Mouse (Mus musculus): Measurements from ENCODE around the gene Bard1. TPM values are rescaled to one million over a fixed set of nuclear protein-coding genes. Genes with fewer than 3 reads are reported as not detected.

Gene Bard1
- polyA plus RNA-seq (2012) = 0.22 and 0.35 TPM in 2 replicates

DNA sequence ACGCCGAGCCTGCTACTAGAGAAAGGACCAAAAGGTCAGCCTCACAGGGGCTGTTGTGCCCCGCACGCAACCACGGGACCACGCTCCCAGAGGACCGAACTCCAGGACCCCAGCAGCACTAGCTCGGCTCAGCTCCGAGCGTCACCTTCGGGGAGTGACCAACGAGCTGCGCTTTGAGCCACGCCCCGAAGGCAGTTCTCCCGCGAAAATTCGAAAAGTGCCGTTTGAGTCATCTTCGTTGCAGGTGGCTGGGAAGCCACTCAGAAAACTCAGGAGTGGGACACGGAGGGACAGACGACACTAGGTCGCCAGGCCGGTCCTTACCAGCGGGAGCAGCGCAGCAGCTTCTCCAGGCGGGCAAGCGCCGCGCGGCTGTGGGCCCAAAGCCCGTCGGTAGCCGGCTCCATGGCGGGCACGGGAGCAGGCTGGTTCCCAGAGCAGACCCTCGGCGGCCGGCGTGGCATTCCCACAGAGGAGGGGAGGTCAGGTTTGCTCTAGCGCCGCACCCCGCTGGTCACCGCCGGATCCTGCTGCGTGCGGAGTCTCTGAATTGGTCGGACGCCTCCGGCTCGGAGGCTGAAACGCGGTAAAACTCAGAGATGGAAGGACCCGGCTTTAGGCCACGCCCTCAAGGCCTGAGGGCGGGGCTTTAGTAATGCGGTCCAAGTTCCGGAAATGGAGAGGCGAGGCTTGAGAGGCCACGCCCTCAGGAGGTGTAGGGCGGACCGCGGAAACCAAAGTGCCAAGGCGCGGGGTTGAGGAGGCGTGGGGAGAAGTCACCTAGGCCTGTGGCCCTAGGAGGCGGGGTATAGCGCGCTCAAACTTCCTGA is at the start of gene Bard1:
Gene Bard1 (minus strand): TSS at position 803 of the 830 bp plus-strand sequence.
- H3K36me3 ChIP-seq (ENCODE audit: control insufficient read depth) = peaks cover 35% of the 10 kb centered on the region
- H3K4me3 ChIP-seq (replicated peaks) = peak within 1 kb of the TSS; percentile 99
- TF ChIP-seq TAL1 (IDR thresholded peaks at IDR 0.05; ENCODE audit: low read length) (no peak), GATA1 (IDR thresholded peaks at IDR 0.05; ENCODE audit: low read length) (no peak)
- H3K9me3 ChIP-seq (ENCODE audit: control insufficient read depth, low read length) = no peaks in the 10 kb centered on the region
- peaks cover 60% of the 10 kb centered on the region for H3K4me1 ChIP-seq (ENCODE audit: control insufficient read depth)
- H3K27me3 ChIP-seq (ENCODE audit: control insufficient read depth) = no peaks in the 10 kb centered on the region

DNA sequence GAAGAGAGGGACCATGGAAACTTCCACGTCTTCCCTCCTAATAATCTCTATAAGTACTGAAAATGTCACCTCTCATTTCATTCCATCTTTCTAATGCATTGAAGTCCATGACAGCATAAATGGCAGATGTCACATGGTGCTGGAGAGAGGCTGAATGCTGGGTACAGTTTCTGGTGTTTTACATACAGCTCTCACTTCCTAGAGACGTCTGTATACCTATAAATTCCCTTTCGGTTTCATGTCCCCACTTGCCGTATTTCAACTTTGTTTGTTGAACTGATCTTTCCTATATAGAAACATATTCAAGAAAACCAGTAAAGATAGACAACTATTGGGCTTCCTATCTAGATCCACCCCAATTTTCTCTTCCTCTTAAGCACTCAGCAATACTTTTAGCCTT is 24.2 kb upstream of the Bard1 start:
- Histone ChIP-seq H3K9me3 (ENCODE audit: control insufficient read depth, low read length) (no peaks in the 10 kb centered on the region), H3K4me1 (ENCODE audit: control insufficient read depth) (no peaks in the 10 kb centered on the region), H3K36me3 (ENCODE audit: control insufficient read depth) (no peaks in the 10 kb centered on the region), H3K27me3 (ENCODE audit: control insufficient read depth) (no peaks in the 10 kb centered on the region), H3K4me3 (replicated peaks) (no peak overlapping the region)
- TF ChIP-seq GATA1 (IDR thresholded peaks at IDR 0.05; ENCODE audit: low read length) (no peak), TAL1 (IDR thresholded peaks at IDR 0.05; ENCODE audit: low read length) (no peak)

DNA sequence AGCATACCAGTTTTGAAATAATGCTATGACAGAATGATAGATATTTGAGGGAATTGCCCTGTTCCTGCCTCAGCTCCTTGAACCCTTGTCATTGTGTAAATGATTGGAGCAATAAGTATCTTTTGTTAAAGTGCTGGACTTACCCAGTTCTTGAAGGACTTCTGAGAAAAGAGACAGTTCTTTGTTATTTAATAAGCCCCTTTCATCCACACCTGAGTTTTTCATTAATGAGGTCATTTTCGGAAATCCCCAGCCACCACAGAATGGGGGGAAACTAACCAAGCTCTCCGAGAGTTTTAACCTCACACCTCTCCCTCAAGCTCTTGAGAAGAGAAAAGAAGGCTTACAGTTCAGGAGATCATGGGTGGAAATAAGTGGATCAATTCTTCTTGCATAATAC is 15.6 kb upstream of the Bard1 start:
- Histone ChIP-seq H3K36me3 (ENCODE audit: control insufficient read depth) (no peaks in the 10 kb centered on the region), H3K4me1 (ENCODE audit: control insufficient read depth) (no peaks in the 10 kb centered on the region), H3K4me3 (replicated peaks) (no peak overlapping the region), H3K9me3 (ENCODE audit: control insufficient read depth, low read length) (no peaks in the 10 kb centered on the region), H3K27me3 (ENCODE audit: control insufficient read depth) (no peaks in the 10 kb centered on the region)
- TF ChIP-seq GATA1 (IDR thresholded peaks at IDR 0.05; ENCODE audit: low read length) (no peak), TAL1 (IDR thresholded peaks at IDR 0.05; ENCODE audit: low read length) (no peak)

DNA sequence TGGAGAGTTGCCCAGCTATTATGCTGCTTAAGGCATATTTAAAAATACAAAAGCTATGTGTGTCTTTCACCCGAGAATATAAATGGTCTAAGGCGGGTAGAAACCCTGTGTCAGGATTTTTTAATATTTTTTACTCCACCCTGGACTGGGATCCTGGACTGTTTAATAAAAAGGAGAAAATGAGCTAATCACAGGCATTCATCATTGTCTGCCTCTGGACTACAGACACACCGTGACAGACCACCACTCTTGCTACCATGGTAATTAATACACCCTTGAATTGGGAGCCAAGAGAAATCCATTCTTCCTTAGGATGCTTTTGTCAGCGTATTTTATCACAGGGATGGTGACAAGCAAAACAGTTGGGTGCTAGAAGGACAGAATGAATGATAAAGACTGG is 14.3 kb upstream of the Bard1 start:
- H3K4me1 ChIP-seq (ENCODE audit: control insufficient read depth) = no peaks in the 10 kb centered on the region
- no peak overlapping the region for H3K4me3 ChIP-seq (replicated peaks)
- H3K36me3 ChIP-seq (ENCODE audit: control insufficient read depth) = no peaks in the 10 kb centered on the region
- no peaks in the 10 kb centered on the region for H3K27me3 ChIP-seq (ENCODE audit: control insufficient read depth)
- H3K9me3 ChIP-seq (ENCODE audit: control insufficient read depth, low read length) = no peaks in the 10 kb centered on the region
- no peak for TF ChIP-seq TAL1 (IDR thresholded peaks at IDR 0.05; ENCODE audit: low read length)
- TF ChIP-seq GATA1 (IDR thresholded peaks at IDR 0.05; ENCODE audit: low read length) = no peak

DNA sequence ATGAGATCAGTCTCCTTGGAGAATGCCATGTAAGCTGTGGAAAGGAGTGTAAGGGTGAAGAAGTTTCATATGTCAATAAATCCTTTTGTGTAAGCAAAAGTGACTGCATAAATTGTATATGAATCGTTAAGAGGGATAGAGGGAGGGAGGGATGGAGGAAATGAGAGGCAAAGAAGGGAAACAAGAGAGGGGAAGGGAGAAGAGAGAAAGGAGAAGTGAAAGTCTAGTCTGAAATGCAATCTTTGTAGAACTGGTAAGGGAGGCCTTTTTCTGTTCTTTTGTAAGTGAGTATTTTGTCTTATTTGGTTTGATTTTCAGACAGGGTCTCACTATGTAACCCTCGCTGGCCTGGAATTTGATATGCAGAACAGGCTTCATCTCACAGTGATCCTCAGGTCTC is 12.8 kb upstream of the Bard1 start:
- Histone ChIP-seq H3K4me1 (ENCODE audit: control insufficient read depth) (no peaks in the 10 kb centered on the region), H3K9me3 (ENCODE audit: control insufficient read depth, low read length) (no peaks in the 10 kb centered on the region), H3K4me3 (replicated peaks) (no peak overlapping the region), H3K27me3 (ENCODE audit: control insufficient read depth) (no peaks in the 10 kb centered on the region), H3K36me3 (ENCODE audit: control insufficient read depth) (no peaks in the 10 kb centered on the region)
- TF ChIP-seq TAL1 (IDR thresholded peaks at IDR 0.05; ENCODE audit: low read length) (no peak), GATA1 (IDR thresholded peaks at IDR 0.05; ENCODE audit: low read length) (no peak)

DNA sequence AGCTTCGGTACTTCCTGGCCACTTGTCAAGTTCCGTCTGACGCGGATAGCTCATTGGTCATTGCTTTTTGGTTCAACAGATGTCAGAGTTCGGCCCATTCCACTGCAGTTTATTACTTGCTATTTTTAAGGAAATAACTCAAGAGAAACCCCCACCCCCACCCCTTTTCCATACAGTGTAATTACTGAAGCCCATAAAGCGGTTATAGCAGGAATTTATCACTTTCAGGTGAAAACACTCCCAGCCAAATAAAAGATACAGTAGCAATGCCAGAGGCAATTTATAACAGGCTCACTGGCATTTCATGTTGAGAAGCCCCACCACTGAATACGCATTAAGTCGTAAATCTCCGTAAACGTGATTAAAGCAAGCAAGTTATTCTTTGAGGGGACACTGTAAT is 6.9 kb upstream of the Bard1 start:
- no peak for TF ChIP-seq GATA1 (IDR thresholded peaks at IDR 0.05; ENCODE audit: low read length)
- TF ChIP-seq TAL1 (IDR thresholded peaks at IDR 0.05; ENCODE audit: low read length) = no peak
- Histone ChIP-seq H3K36me3 (ENCODE audit: control insufficient read depth) (no peaks in the 10 kb centered on the region), H3K9me3 (ENCODE audit: control insufficient read depth, low read length) (no peaks in the 10 kb centered on the region), H3K4me3 (replicated peaks) (no peak overlapping the region), H3K27me3 (ENCODE audit: control insufficient read depth) (no peaks in the 10 kb centered on the region), H3K4me1 (ENCODE audit: control insufficient read depth) (peaks cover 15% of the 10 kb centered on the region)

DNA sequence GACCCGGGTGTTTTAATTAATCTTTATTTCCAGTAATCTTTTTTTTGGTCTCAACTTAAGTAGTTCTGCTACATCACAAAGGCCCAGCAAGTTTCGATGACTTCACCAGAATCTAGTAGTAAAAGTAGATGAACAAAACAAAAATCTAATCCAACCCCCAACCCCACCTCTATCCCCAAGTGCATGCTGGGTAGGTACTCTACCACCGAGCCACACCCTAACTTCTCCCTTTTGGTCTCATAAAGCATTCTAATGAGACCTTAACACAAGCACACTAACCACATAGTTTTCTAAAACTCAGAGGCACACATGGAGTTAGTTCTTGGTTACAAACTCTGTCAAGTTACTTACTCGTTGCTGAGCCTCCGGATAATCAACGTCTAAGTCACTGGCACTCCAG is 3.2 kb upstream of the Bard1 start:
- Histone ChIP-seq H3K36me3 (ENCODE audit: control insufficient read depth) (peaks cover 5% of the 10 kb centered on the region), H3K4me1 (ENCODE audit: control insufficient read depth) (peaks cover 30% of the 10 kb centered on the region), H3K9me3 (ENCODE audit: control insufficient read depth, low read length) (no peaks in the 10 kb centered on the region), H3K4me3 (replicated peaks) (no peak overlapping the region), H3K27me3 (ENCODE audit: control insufficient read depth) (no peaks in the 10 kb centered on the region)
- TF ChIP-seq GATA1 (IDR thresholded peaks at IDR 0.05; ENCODE audit: low read length) (no peak), TAL1 (IDR thresholded peaks at IDR 0.05; ENCODE audit: low read length) (no peak)

DNA sequence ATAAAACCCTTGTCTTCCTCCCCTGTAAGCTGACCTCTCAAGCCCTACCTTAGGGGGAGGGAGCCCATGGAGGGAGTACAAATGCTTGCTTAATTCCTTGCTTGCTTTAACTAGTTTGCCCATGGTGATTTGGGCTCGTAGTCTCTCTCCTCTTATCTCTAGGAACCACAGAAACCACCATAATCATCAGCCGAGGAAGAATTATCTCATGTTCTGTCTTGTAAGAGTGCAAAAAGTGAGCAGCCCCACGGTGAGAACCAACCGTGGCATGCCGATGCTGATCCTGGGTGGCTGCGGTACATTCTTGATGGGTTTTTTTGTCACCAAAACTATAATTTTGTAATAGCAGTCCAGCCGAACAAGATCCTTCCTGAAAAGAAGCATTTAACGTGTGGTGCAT is 2.8 kb upstream of the Bard1 start:
- peaks cover 34% of the 10 kb centered on the region for H3K4me1 ChIP-seq (ENCODE audit: control insufficient read depth)
- no peak for TF ChIP-seq GATA1 (IDR thresholded peaks at IDR 0.05; ENCODE audit: low read length)
- no peak for TF ChIP-seq TAL1 (IDR thresholded peaks at IDR 0.05; ENCODE audit: low read length)
- no peak overlapping the region for H3K4me3 ChIP-seq (replicated peaks)
- H3K27me3 ChIP-seq (ENCODE audit: control insufficient read depth) = no peaks in the 10 kb centered on the region
- peaks cover 6% of the 10 kb centered on the region for H3K36me3 ChIP-seq (ENCODE audit: control insufficient read depth)
- H3K9me3 ChIP-seq (ENCODE audit: control insufficient read depth, low read length) = no peaks in the 10 kb centered on the region

DNA sequence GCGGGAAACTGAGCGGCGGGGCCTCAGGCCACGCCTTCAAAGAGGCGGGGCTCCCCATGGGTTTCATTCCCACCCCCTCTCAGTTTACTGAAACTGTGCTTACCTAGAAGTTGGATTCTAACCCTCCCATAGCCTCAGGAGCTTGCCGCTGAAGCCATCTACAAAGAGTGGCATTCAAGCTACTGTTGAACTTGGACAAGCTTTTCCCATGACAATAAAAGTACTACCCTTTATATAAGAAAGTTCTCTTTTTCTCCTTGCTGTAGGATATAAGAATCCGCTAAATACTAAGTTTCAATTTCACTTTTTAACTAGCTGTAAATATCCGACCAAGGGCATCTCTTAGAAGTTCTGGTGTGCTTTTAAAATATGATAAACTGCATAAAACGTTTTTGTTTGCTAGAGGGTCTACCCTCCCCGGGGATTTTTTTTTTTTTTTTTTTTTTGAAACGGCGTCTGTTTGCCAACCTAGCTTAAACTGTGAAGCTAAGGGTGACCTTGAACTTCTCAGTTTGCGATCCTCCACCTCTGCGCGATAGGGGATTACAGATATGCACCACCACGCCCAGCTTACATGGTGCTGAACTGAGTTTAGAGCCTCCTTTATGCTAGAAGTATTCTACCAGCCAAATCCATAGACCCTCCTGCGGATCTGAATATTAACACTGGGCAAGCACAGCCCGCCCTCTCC is 373 bp upstream of the Bard1 start:
- Histone ChIP-seq H3K9me3 (ENCODE audit: control insufficient read depth, low read length) (no peaks in the 10 kb centered on the region), H3K4me3 (replicated peaks) (peak overlapping the region; percentile 99), H3K36me3 (ENCODE audit: control insufficient read depth) (peaks cover 28% of the 10 kb centered on the region), H3K4me1 (ENCODE audit: control insufficient read depth) (peaks cover 55% of the 10 kb centered on the region), H3K27me3 (ENCODE audit: control insufficient read depth) (no peaks in the 10 kb centered on the region)
- TF ChIP-seq TAL1 (IDR thresholded peaks at IDR 0.05; ENCODE audit: low read length) (no peak), GATA1 (IDR thresholded peaks at IDR 0.05; ENCODE audit: low read length) (no peak)

Data from erythroblast, embryonic 14.5 days (primary cell).